Mouse (Mus musculus) cerebellum, postnatal 25 days (tissue): Measurements from ENCODE around the gene Rnf212b.
A peak's percentile ranks its signal among the peaks of the same experiment; 100 is the strongest.

ENCODE experiments used
- DNase-seq, 2 experiments: peaks; one replicate each; pipeline ENCODE4 v3.0.0; 2021; ENCODE audit warnings: mixed read lengths in 2 of 2

The Rnf212b gene

GRCm38 (mm10) chr14:54813991-54814390, at the start of gene Rnf212b:
Gene Rnf212b, plus strand, starts transcription at chr14:54814141.
- no peak for DNase-seq

DNA sequence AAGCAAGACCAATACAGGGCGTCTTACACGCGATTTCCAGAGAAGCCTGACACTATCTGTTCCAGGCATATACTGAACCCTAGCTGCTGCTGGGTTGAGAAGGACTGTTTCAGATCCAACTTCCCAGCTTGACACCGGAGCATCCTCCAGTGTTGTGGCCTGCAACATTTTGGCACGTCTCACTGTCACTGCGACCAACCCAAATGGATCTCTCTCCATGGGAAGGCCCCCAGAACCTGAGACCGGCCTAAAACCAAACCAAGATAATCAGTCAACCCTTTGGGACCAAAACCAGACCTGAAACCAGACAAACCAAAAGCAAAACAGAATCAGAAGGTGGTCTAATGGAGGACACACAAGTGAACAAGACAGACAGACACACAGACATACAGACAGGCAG, 47.0 kb upstream of the Rnf212b start:
- DNase-seq, result peak; percentile 50 to 63

- DNase-seq, result peak; percentile 42 to 52
Measured at GRCm38 (mm10) chr14:54768314-54769067, 45.5 kb upstream of the Rnf212b start.

DNA sequence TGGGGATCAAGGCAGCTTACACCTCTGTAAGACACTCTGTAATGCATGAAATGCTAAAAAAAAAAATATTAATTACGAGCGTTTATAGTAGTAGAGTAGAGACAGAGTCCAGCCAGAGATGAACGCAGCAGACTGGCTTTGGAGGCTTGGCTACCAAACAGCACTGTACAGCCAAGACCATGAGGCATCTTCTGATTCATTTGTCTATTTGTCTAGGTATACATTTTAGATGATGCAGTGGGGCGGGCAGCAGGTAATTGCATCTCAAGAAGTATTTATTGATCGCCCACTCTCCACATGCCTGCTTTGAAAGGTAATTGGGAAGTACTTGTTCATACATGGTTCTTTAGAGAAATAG, 44.9 kb upstream of the Rnf212b start:
- peak; percentile 52 for DNase-seq

GRCm38 (mm10) chr14:54770373-54770772, 43.6 kb upstream of the Rnf212b start:
- DNase-seq, result peak in 1 of 2 experiments; percentile 8

- DNase-seq, result peak; percentile 60 to 65
Measured at GRCm38 (mm10) chr14:54772333-54772856, 41.5 kb upstream of the Rnf212b start.

DNA sequence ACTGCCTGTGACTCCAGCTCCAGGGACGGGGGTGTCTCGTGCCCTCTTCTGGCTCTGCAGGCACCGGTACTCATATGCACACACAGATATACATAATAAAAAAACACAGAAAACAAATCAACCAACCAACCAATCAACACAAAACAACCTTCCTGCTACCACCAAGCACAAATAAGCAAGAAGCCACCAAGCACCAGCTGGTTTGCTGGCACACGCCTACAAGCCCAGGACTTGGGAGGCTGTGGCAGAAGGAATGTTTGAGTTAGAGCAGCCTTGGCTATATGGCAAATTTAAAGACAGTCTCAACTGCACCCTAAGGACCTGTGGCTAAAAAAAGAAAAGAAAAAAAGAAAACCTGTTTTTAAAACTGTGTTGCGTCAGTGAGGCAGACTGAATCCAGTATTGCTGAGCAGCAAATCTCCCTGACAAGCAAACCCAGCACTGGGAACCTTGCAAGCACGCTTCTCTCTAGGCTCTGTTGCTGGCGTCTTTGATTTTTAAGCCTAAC, 38.4 kb upstream of the Rnf212b start:
- peak; percentile 58 to 74 for DNase-seq

GRCm38 (mm10) chr14:54776768-54777167, 37.2 kb upstream of the Rnf212b start:
- DNase-seq, result no peak

DNA sequence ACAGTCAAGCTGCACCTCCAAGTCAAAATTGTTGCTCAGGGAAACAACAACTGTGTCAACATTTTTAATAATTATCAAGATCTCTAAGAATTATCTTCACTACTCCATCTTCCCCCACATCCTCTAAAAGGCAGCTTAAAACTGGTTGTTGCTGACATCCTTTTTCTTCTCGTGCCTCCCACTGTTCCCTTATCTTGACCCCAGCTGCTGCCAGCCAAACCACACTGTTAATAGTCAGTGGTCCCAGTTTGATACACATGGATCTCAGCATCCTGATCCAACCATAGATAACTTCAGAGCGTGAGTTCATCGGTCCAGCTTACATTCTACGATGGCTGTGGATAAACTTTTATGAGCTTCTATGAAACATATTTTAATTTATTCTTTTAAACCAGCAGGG, 36.0 kb upstream of the Rnf212b start:
- no peak for DNase-seq

DNA sequence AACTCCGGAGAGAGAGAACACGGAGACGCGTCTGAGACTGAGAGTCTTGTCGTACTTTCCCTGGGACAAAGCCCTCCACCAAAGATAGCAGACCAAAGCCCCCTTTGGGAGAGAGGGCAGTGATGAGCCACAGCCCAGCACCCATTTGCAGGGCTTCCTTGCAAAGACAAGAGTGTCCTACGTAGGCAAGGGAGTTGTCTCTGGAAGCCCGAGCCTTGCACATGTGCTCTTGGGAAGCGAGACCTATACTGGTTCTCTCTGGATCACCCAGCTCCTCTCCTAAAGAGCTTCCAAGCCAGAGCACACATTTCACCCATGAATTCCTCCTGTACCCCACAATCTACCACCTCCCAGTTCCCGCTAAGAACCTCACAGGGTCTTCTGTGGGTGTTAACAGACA, 33.9 kb upstream of the Rnf212b start:
- peak in 1 of 2 experiments; percentile 48 for DNase-seq

- DNase-seq, result peak; percentile 90
Measured at GRCm38 (mm10) chr14:54780836-54781609, 32.9 kb upstream of the Rnf212b start.

DNA sequence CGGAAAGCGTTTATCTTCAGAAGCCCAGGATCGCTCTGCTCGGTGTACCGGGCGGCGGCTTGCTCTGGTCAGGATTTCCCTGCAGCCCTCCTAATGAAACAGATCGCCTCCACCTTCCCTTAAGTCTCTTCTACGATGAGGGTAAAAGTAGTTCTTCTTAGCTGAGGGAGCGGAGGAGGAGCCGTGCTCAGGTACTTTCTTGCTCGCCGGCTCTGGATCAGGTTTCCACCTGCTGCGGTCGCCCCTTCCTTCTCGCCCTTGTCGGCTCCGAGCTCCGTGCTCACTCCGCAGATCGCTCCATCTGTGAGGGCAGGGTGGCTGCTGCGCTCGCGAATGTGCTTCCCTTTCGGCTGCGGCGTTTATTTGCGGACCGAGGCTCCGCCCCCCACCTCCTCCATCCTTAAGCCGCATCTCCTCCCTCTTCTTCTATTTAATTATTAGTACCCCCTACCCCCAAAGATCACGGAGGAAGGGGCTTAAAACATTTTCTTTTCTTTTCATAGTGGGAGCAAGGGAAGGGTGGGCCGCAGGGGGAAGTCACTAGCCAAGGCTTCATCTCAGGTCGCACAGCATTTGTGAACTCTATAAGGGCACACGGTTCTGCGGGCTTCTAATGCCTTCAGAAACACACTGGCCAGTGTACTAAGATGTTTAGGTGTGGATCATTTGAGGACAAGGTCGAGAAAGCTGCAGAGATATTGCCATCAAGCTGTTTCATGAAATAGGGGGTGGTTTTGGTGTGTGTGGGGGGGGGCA, 32.2 kb upstream of the Rnf212b start, which contains the start of gene Slc7a8:
Gene Slc7a8 (minus strand): TSS at position 337 of the 756 bp plus-strand sequence.
- DNase-seq, result peak; percentile 94

DNA sequence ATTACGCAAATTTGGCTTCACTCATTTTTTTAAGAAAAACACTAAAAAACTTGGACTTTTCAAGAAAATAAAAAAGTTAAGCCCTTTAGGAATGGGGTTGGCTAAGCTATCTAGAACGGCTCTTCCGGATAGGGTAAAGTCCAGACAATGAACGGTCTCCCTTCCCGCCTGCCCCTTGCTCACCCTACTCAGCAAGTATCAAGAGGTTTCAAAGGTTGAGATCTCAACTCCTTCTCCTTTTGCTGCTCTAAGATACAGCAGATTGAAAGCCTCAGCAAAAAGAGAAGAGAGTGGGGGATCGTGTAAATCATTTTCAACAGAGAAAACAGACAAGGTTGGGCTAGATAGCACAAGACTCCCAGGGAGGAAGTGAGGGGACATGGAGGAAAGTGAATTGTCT, 31.0 kb upstream of the Rnf212b start:
- no peak for DNase-seq

GRCm38 (mm10) chr14:54785898-54786297, 28.0 kb upstream of the Rnf212b start:
- DNase-seq, result peak; percentile 82 to 89

GRCm38 (mm10) chr14:54786489-54786888, 27.5 kb upstream of the Rnf212b start:
- DNase-seq, result peak; percentile 47 to 56

- peak in 1 of 2 experiments; percentile 35 for DNase-seq
Measured at GRCm38 (mm10) chr14:54787226-54787625, 26.7 kb upstream of the Rnf212b start.

DNA sequence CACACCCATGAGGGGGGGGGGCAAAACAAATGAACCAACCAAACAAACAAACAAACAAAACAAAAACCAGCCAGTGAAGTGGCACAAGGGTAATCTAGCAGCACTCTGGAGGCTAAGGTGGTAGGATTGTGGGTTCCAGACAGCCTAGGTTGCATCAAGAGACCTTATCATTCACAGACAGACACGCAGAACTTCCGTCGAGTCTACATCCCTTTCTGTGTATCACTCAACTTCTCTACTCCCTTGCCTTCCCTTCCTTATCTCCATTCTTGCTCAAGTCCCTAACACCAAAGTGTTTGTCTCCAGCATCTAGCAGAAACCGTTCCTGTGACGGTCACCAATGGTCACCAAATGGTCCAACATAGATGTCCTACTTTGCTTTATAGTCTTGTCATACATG, 25.7 kb upstream of the Rnf212b start:
- no peak for DNase-seq

DNA sequence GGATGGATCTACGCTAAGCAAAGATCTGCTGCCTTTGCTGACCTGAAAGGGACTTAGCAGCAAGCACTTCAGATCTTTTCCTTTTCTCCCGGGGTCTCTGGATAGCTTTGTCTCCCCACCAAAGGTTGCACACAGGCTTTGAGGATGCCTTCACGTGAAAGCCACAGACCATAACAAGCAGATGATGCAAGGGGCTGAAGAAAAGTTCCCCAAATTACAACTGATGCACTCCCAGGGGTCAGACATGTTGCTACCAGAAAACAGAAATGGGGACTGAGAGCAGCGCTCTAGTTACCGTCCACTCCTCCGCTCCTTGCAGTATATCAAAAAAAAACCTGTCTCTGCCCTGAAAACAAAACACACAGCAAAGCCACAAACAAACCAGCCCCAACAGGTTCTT, 21.8 kb upstream of the Rnf212b start:
- no peak for DNase-seq

- DNase-seq, result no peak
Measured at GRCm38 (mm10) chr14:54793351-54793750, 20.6 kb upstream of the Rnf212b start.

GRCm38 (mm10) chr14:54793894-54794830, 19.8 kb upstream of the Rnf212b start:
- DNase-seq, result no peak

DNA sequence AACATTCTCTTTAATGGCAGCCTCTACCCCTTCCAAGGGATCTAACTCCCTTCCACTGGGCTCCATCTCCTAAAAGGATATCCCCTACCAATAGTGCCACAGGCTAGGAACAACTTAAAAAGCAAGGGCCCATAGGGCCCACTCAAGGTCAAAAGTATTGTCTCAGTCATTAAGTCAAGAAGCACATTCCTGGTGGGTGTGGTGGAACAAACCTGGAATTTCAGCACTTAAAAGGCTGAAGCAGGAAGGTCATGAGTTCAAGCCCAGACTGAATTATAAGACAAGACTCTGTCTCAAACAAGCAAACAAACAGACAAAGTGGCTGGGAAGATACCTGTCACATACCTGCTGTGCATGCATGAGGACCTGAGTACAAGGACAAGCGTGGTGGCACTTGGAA, 18.0 kb upstream of the Rnf212b start:
- DNase-seq, result no peak

DNA sequence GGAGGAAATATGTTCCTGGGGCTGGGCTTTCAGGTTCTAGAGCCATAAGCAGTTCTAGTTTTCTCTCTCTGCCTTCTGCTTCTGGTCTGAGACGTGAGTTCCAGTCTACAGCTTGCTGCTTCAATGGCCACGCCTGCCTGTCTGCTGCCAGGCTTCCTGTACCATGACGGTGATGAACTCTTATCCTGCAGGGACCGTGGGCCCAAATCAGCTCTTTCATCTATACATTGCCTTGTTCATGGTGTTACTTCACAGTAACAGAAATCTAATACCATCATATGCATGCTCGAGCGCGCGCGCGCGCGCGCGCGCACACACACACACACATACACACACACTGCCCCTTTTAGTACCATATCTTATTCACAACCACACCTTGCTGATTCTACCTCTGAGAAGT, 17.2 kb upstream of the Rnf212b start:
- DNase-seq, result no peak
